In the genomic region with DNA sequence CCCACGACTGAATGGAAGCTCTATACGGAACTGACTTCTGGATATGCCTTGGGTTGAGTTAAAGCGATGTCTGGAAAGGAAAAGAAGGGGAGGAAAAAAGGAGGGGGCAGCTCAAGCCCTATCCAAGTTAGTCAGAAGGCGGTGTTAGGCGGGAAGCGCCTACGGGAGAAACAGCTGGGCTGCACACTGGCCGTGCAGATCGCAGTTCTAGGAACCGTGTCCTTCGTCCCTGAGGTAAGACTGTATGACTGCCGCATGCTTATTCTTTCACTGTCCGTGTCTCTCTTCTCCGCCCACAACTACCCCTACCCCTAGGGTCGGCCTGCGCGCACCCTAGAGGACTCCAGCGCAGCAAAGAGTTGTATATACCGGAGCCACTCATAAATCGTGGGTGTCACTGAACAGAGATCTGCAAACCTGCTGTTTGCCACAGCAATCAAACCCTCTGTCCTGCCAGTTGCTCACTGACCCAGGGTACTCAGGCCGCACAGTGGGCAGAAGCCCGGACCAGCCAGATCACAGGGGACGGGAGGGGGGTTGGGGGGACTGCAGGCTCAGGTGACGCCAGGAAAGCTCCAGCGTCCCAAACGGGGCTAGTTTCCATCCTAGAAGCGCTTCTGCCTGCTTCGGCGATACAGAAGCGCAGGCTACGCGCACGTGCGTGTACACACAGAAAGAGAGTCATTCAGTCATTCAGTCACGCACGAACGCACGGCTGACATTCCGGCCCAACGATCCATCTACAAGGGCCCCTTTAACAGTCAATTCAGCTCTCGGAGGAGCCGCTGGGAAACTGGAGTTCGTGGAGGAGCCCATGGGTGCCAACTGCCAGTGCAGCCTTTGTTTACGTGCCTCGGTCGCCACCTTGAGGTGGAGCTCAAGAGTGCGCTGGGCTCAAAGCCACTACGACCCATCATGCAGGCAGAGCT, we compare ENCODE assay signal across 8 mouse cellular contexts. TPM values are rescaled to one million over a fixed set of nuclear protein-coding genes. Genes with fewer than 3 reads are reported as not detected.
DNase-seq lines count a peak whose midpoint lies in the region; ATAC-seq lines count a peak whose summit lies in the region.

No protein-coding gene starts in this region.

- under 1% methylated on average over 48 of the region's 48 CpGs for WGBS in hindbrain, embryonic 16.5 days
- WGBS in macrophage (ENCODE audit: missing documents): 1% methylated on average over 48 of the region's 48 CpGs

- DNase-seq in T-cell, adult 2 months (ENCODE audit: low spot score): peak; percentile 66
- peak; percentile 80 to 90 for DNase-seq in cerebellum, postnatal 4 days (ENCODE audit: low spot score in 2 of 2)
- peak; percentile 88 for DNase-seq in gastrocnemius, adult 18-20 months (ENCODE audit: low spot score)
- DNase-seq in left cerebral cortex, adult 18-20 months (ENCODE audit: low spot score in 2 of 2): peak; percentile 86
- DNase-seq in right cerebral cortex, adult 18-20 months: peak; percentile 85
- DNase-seq in urinary bladder, postnatal 14 days (ENCODE audit: low spot score): peak; percentile 85

- peak overlapping the region; percentile 61 for H3K27ac ChIP-seq in hindbrain, embryonic 16.5 days (ENCODE audit: low read depth, low read length)
- no peak overlapping the region for H3K27ac ChIP-seq in macrophage

- peaks cover 11% of the 10 kb centered on the region for H3K4me1 ChIP-seq in hindbrain, embryonic 16.5 days (ENCODE audit: control insufficient read depth, insufficient read depth, low read depth, low read length)

- ATAC-seq in hindbrain, embryonic 16.5 days: peak; percentile 93

- peak overlapping the region; percentile 96 for H3K4me2 ChIP-seq in hindbrain, embryonic 16.5 days (ENCODE audit: low read length)

- no peaks in the 10 kb centered on the region for H3K79me2 ChIP-seq in macrophage (ENCODE audit: inconsistent target)

- H3K9me3 ChIP-seq in hindbrain, embryonic 16.5 days (ENCODE audit: control insufficient read depth, low read length): no peaks in the 10 kb centered on the region

- peaks cover 27% of the 10 kb centered on the region for H3K27me3 ChIP-seq in hindbrain, embryonic 16.5 days (replicated peaks; ENCODE audit: control insufficient read depth, insufficient read depth, low read length)

- H3K36me3 ChIP-seq in hindbrain, embryonic 16.5 days (ENCODE audit: control insufficient read depth, insufficient read depth, low read length): no peaks in the 10 kb centered on the region
- no peaks in the 10 kb centered on the region for H3K36me3 ChIP-seq in macrophage (ENCODE audit: inconsistent target)

- H3K4me3 ChIP-seq in hindbrain, embryonic 16.5 days (ENCODE audit: low read length): peak overlapping the region; percentile 55
- H3K4me3 ChIP-seq in macrophage (ENCODE audit: inconsistent target): peak overlapping the region; percentile 17; the same call in 1 of the 2 replicates

- H3K9ac ChIP-seq in hindbrain, embryonic 16.5 days (ENCODE audit: low read depth, low read length): peak overlapping the region; percentile 65

RNA-seq across cellular contexts. Expression of a gene that starts 0.6 kb away (rescaled TPM):
- 10 to 100 TPM; 44.7 to 46.5 TPM for total RNA-seq in gastrocnemius, adult 18-20 months (2021)
- 309 and 311 TPM in 2 replicates for polyA plus RNA-seq in hindbrain, embryonic 16.5 days (2015; fragmentation: Nextera tagmentation; extraction: Ambion mirVana)
- 100 to 1,000 TPM in 1 of 2 experiments, 10 to 100 TPM in 1; 93.8 to 103 TPM for total RNA-seq in left cerebral cortex, adult 18-20 months (2021)
- total RNA-seq in macrophage (2018; cell fraction: chromatin; rRNA removed): 10 to 100 TPM in 23 of 26 experiments, 1 to 10 TPM in 3; 6.0 to 28.1 (median 16.8) TPM
- 10 to 100 TPM; 59.5 to 80.0 (median 70.9) TPM for total RNA-seq in macrophage (2018; cell fraction: cytosol; rRNA removed)
- 10 to 100 TPM; 12.0 to 43.5 (median 26.4) TPM for total RNA-seq in macrophage (2018; cell fraction: nucleus; rRNA removed)
- polyA plus RNA-seq in macrophage (2018): 77.5 to 146 TPM (median 134 TPM) in 3 replicates

RNA-seq across cellular contexts. Expression of a gene that starts 1.2 kb away (rescaled TPM):
- 100 to 1,000 TPM; 138 to 186 TPM for total RNA-seq in gastrocnemius, adult 18-20 months (2021)
- 29.2 and 31.2 TPM in 2 replicates for polyA plus RNA-seq in hindbrain, embryonic 16.5 days (2015; fragmentation: Nextera tagmentation; extraction: Ambion mirVana)
- total RNA-seq in left cerebral cortex, adult 18-20 months (2021): 10 to 100 TPM; 25.9 to 34.4 TPM
- total RNA-seq in macrophage (2018; cell fraction: chromatin; rRNA removed): under 1 TPM in 3 of 26 experiments, not detected in 23; 0.25 to 0.35 (median 0.28) TPM
- under 1 TPM in 1 of 26 experiments, not detected in 25; 0.09 TPM for total RNA-seq in macrophage (2018; cell fraction: cytosol; rRNA removed)
- not detected for total RNA-seq in macrophage (2018; cell fraction: nucleus; rRNA removed)
- polyA plus RNA-seq in macrophage (2018): not detected in 3 replicates

RNA-seq across cellular contexts. Expression of a gene that starts 44.6 kb away (rescaled TPM):
- total RNA-seq in gastrocnemius, adult 18-20 months (2021): 1 to 10 TPM; 1.5 to 1.9 TPM
- 0.61 and 2.3 TPM in 2 replicates for polyA plus RNA-seq in hindbrain, embryonic 16.5 days (2015; fragmentation: Nextera tagmentation; extraction: Ambion mirVana)
- 1 to 10 TPM; 2.9 to 3.8 TPM for total RNA-seq in left cerebral cortex, adult 18-20 months (2021)
- total RNA-seq in macrophage (2018; cell fraction: chromatin; rRNA removed): 1 to 10 TPM in 3 of 26 experiments, under 1 TPM in 4, not detected in 19; 0.49 to 1.3 (median 0.79) TPM
- total RNA-seq in macrophage (2018; cell fraction: cytosol; rRNA removed): under 1 TPM in 23 of 26 experiments, not detected in 3; 0.10 to 0.58 (median 0.24) TPM
- 1 to 10 TPM in 1 of 26 experiments, under 1 TPM in 2, not detected in 23; 0.30 to 1.0 (median 0.75) TPM for total RNA-seq in macrophage (2018; cell fraction: nucleus; rRNA removed)
- 0.11 to 0.47 TPM (median 0.41 TPM) in 3 replicates for polyA plus RNA-seq in macrophage (2018)
